In genomic region chr12:36039541-36040084, GRCm38 (mm10) we compare ENCODE assay signal across 10 mouse cellular contexts. TPM values are rescaled to one million over a fixed set of nuclear protein-coding genes. Genes with fewer than 3 reads are reported as not detected.
A peak's percentile ranks its signal among the peaks of the same experiment; 100 is the strongest.
DNase-seq lines count a peak whose midpoint lies in the region; ATAC-seq lines count a peak whose summit lies in the region.
"Had no signal": no experiment of that assay in that cellular context is flagged by ENCODE, and none has a peak within 500 bp of the region (broad histone marks: within the 10 kb centered on the region; RNA-seq: fewer than 3 reads in every experiment).

No protein-coding gene starts in this region.

- DNase-seq in frontal cortex, postnatal 14 days (ENCODE audit: low spot score in 2 of 2), result no peak
- peak; percentile 45 to 59 for DNase-seq in CD8-positive naive resting alpha-beta T cell, adult 2 months (ENCODE audit: low read depth in 2 of 2, low spot score in 2 of 2)
- DNase-seq in thymus, postnatal 14 days, result peak; percentile 42
- no peak for DNase-seq in layer of hippocampus, adult 9-10 months (ENCODE audit: low spot score)
- no peak for DNase-seq in right cerebral cortex, postnatal 10 days (ENCODE audit: low spot score in 2 of 2)

- no peaks in the 10 kb centered on the region for H3K9me3 ChIP-seq in heart, embryonic 16.5 days (replicated peaks; ENCODE audit: control insufficient read depth, low read length)

- no peak overlapping the region; the same call in 1 of the 2 replicates for H3K9ac ChIP-seq in heart, embryonic 16.5 days (ENCODE audit: low read length)

- no peaks in the 10 kb centered on the region for H3K27me3 ChIP-seq in heart, embryonic 16.5 days (ENCODE audit: control insufficient read depth, insufficient read depth, low read length)

- peak overlapping the region; percentile 25 for H3K4me3 ChIP-seq in heart, embryonic 16.5 days (ENCODE audit: low read length)

- peak overlapping the region; percentile 67 for H3K27ac ChIP-seq in heart, embryonic 16.5 days (ENCODE audit: low read length)

- H3K36me3 ChIP-seq in heart, embryonic 16.5 days (ENCODE audit: control insufficient read depth, insufficient read depth), result no peaks in the 10 kb centered on the region

- peak overlapping the region; percentile 47 for H3K4me2 ChIP-seq in heart, embryonic 16.5 days (ENCODE audit: low read depth, low read length)

- ATAC-seq in frontal cortex, adult (ENCODE audit: low TSS enrichment), result 0 out of 2 replicates have a peak, but pooled peaks have one; percentile 20
- no peak for ATAC-seq in heart, embryonic 16.5 days (replicated peaks; ENCODE audit: extremely low read depth, insufficient read depth, low FRiP score)
- ATAC-seq in megakaryocyte, adult 5-6 weeks (ENCODE audit: poor library complexity, severe bottlenecking), result peak; percentile 69

- H3K4me1 ChIP-seq in heart, embryonic 16.5 days (ENCODE audit: control insufficient read depth, insufficient read depth, low read length), result peaks cover 20% of the 10 kb centered on the region

- 52% methylated on average over 9 of the region's 9 CpGs for WGBS in heart, embryonic 16.5 days

RNA-seq across cellular contexts. Expression of gene Tspan13, which starts 2.7 kb away (rescaled TPM):
- 65.3 and 72.3 TPM in 2 replicates for polyA plus RNA-seq in heart, embryonic 16.5 days (2015; fragmentation: Nextera tagmentation; extraction: Ambion mirVana)
- total RNA-seq in megakaryocyte, adult 5-6 weeks (2015), result 28.8 and 30.4 TPM in 2 replicates
- total RNA-seq in megakaryocyte, adult 5-6 weeks (2017), result 20.3 and 21.4 TPM in 2 replicates

RNA-seq across cellular contexts. Expression of gene Agr2, which starts 46.9 kb away (rescaled TPM):
- 1.7 and 3.3 TPM in 2 replicates for polyA plus RNA-seq in heart, embryonic 16.5 days (2015; fragmentation: Nextera tagmentation; extraction: Ambion mirVana)
- not detected in 2 replicates for total RNA-seq in megakaryocyte, adult 5-6 weeks (2015)
- total RNA-seq in megakaryocyte, adult 5-6 weeks (2017), result not detected in 2 replicates
- total RNA-seq: ES-E14 had no signal
- polyA plus RNA-seq: testis, adult 2 months had no signal

Comparison
In these comparisons a context has a peak if more than half of its experiments do, and no peak if none do; other contexts are left out.
1. DNase-seq: peak in CD8-positive naive resting alpha-beta T cell, adult 2 months (2 of 2) and thymus, postnatal 14 days (single experiment); none in frontal cortex, postnatal 14 days (0 of 2), layer of hippocampus, adult 9-10 months (single experiment) and right cerebral cortex, postnatal 10 days (0 of 2).